Mouse (Mus musculus) cerebellum, postnatal 14 days (tissue): Measurements from ENCODE around the gene Slc9a8.
A peak's percentile ranks its signal among the peaks of the same experiment; 100 is the strongest.
"Not testable (repeated sequence)": the region's sequence is repeated elsewhere in the genome, so short reads cannot be mapped to it uniquely, and the experiment has no call there.

Experiments
- DNase-seq, 2 experiments: peaks; one replicate each; pipeline ENCODE4 v3.0.0; 2021; ENCODE audit warnings: mixed read lengths in 2 of 2

Gene Slc9a8

GRCm38 (mm10) chr2:167421330-167422149 is at the start of gene Slc9a8:
Slc9a8 (plus strand) TSS chr2:167421712.
- peak; percentile 94 to 96 for DNase-seq

- peak; percentile 91 to 96 for DNase-seq
Measured at GRCm38 (mm10) chr2:167373266-167373665, 48.2 kb upstream of the Slc9a8 start.

GRCm38 (mm10) chr2:167374191-167374805 is 47.2 kb upstream of the Slc9a8 start:
- no peak for DNase-seq

DNA sequence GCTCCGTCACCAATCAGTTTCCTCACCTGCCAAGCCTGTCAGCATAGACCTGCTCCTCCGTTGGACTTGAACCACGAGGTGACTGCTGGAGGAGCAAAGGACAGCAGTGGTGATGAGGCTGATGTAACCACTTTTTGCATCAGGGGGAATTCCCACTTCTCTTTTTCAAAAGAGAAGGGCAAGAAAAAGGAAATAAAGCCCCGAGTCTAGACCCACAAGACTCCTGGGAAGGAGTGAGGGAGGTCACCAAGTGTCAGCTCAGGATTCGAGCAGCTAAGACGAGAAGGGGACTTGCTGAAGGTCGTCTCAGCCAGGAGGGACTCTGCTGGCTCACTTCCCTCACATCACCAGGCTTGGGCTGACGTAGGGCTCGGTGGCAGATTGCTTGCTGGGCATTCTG is 46.4 kb upstream of the Slc9a8 start:
- no peak for DNase-seq

DNA sequence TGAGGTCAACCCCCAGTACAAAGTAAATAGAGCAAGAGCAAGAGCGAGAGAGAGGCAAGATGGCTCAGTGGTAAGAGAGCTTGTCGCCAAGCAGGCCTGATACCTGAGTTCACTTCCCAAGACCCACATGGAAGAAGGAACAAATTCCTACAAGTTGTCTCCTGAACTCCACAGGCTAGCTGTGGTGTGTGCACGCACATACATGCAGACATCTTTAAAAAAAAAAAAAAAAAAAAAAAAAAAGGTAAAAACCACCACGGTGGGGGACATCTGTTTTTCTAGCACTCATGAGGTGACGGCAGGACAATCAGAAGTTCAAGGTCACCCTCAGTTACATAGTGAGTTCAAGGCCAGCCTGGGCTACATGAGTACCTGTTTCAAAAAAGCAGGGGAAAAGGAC is 45.8 kb upstream of the Slc9a8 start:
- no peak for DNase-seq

- DNase-seq, result peak; percentile 23 to 46
Measured at GRCm38 (mm10) chr2:167376160-167376564, 45.4 kb upstream of the Slc9a8 start.

DNA sequence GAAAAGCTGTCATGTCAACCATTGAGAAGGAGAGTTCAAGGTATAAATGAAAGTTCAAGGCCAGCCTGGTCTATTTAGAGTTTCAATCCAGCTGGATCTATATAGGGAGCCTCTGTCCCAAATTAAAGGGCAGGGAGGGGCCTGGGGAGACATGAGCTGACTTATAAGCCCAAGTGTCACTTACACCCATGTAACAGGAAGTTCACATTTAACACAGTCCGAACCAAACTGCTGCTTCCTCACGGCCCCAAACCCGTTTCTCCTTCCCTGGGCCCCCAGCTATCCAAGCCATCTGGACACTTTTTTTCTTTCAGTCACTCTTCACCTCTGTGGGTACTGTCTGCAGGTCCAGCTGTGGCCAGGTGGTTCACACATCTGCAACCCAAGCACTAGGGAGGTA is 43.8 kb upstream of the Slc9a8 start:
- DNase-seq, result no peak

DNA sequence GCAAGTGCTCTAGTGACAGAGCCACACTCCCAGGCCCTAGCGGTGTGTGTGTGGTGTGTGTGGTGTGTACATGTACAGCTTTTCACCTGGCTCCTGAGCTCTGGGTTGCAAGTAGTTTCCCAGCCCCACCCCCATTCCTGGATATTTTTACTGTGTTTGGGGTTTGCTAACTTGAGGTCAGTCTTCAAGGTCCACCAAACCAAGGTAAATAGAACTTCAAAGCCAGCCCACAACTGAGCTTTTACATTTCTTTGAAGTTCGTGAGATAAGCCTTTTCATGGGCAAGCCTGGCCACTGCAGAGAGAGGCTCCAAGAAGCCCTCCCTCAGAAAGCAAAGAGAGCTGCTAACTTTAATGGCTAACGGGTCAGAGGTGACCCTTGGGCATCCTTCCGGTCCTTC is 42.5 kb upstream of the Slc9a8 start:
- no peak for DNase-seq

- DNase-seq, result no peak
Measured at GRCm38 (mm10) chr2:167380615-167381285, 40.8 kb upstream of the Slc9a8 start.

GRCm38 (mm10) chr2:167381596-167381995 is 39.9 kb upstream of the Slc9a8 start:
- DNase-seq, result no peak

DNA sequence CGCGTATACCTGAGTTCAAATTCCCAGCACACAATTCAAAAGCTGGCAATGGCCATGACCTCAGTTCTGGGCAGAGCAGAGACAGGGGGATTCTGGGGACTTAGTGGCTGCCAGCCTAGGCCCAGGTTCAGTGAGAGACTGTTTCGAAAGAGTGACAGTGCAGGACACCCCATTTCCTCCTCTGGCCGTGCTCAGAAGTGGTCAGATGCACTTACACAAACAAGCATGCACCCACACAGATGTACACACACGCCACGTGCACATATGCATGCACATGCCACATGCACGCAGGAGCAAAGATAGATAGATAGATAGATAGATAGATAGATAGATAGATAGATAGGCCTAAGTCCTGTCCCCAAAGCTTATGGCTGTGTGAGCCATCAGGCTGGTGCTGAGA is 39.1 kb upstream of the Slc9a8 start:
- no peak for DNase-seq

GRCm38 (mm10) chr2:167383666-167384083 is 37.8 kb upstream of the Slc9a8 start:
- no peak for DNase-seq

DNA sequence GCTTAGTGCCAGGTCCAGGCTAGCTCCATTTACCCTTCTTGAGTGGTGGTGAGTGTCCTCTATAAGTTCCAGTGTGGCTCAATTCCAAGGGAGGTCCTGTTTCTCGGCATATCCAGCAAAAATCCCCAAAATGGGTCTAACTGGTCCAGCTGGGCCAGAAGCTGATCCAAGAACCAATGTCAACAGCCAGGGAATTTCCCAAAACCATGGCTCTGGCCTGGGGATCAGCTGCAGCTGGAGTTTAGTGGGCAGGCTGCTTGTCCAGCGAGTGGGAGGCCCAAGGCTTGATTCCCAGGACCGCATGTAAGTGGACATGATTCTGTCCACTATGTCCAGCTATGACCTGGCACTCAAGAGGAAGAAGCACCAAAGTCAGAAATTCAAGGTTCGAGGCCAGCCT is 35.1 kb upstream of the Slc9a8 start:
- no peak for DNase-seq

GRCm38 (mm10) chr2:167386998-167387397 is 34.5 kb upstream of the Slc9a8 start:
- no peak for DNase-seq

- no peak for DNase-seq
Measured at GRCm38 (mm10) chr2:167394426-167394825, 27.1 kb upstream of the Slc9a8 start.

- DNase-seq, result not testable (repeated sequence)
Measured at GRCm38 (mm10) chr2:167396420-167396819, 25.1 kb upstream of the Slc9a8 start.

GRCm38 (mm10) chr2:167399012-167399411 is 22.5 kb upstream of the Slc9a8 start:
- no peak for DNase-seq

GRCm38 (mm10) chr2:167399646-167400045 is 21.9 kb upstream of the Slc9a8 start:
- no peak for DNase-seq

DNA sequence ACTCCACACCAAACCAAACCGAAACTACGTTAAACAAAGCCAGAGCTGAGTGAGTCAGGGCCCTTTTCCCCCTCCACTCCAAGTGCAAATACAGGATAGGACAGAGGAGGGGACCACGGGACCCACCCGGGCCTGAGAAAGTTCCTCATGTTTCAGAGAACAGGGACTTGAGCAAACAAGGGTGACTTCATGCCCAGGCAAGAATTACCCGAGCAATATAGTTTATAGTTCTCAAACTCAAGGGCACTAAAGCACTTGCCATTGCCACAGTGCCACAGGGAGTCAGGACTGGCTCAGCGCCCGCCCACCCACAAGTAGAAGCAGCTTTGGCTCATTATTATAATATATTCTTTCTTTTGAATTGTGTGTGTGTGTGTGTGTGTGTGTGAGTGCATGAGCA is 18.4 kb upstream of the Slc9a8 start:
- no peak for DNase-seq

DNA sequence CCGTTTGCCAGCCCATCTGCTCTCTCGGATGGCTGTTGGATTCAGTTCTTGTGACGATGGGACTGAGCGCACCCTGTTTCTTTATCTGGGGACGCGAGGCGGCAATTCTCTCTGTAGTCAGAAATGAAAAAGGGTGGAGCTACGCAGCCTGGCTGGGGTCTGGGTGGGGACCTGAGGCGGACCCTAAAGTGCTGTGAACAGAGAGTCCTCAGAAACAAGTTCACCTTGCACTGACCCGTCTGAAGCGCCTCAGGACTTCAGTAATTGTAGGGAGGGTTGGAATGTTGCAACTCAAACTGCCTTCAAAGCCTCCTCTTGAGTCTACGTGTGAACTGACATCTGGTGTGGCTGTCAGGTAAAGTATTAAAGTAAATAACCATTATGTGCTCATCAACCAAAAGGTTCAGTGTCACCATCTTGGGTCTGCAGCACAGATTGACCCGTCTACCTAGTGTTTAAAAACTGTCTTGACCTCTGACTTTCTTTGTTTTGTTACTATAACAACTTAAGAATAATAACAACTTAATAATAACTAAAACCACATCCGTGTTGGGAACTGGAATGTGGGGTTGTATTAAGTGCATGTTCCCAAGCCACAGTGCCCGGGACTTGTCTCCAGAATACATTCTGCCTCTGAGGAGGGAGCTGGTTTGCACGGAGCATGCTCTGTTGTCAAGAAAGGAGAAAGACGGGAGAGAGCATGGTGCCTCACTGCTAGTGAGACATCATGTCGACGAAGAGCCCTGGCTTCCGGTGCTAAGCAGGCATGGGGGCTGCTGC is 16.2 kb upstream of the Slc9a8 start:
- DNase-seq, result no peak

- DNase-seq, result no peak
Measured at GRCm38 (mm10) chr2:167407296-167407929, 14.1 kb upstream of the Slc9a8 start.

- DNase-seq, result no peak
Measured at GRCm38 (mm10) chr2:167414461-167414860, 7.1 kb upstream of the Slc9a8 start.
